Mouse (Mus musculus) bone marrow macrophage, adult 2 months (primary cell): Measurements from ENCODE around the gene Tmem256.

ENCODE experiments used
- CTCF ChIP-seq: IDR thresholded peaks from 2 replicates; pipeline ENCODE4 v1.5.1; 2012; ENCODE audit warnings: low read depth, mild to moderate bottlenecking, low read length, moderate library complexity
- POLR2A ChIP-seq: IDR thresholded peaks from 2 replicates; pipeline ENCODE4 v1.6.1; 2012; ENCODE audit warnings: mild to moderate bottlenecking, low read depth, low read length, borderline replicate concordance

- TF ChIP-seq CTCF (no peak), POLR2A (no peak)
These were observed 2.9 kb upstream of the Tmem256 start for GRCm38 (mm10) chr11:69835326-69835965.
